Mouse (Mus musculus) gastrocnemius, postnatal 4 days (tissue): ENCODE measurements around the gene Txndc5. TPM values are rescaled to one million over a fixed set of nuclear protein-coding genes. Genes with fewer than 3 reads are reported as not detected.
A peak's percentile ranks its signal among the peaks of the same experiment; 100 is the strongest.

ENCODE experiments used
- DNase-seq, 2 experiments: peaks; one replicate each; pipeline ENCODE4 v3.0.0; 2021 to 2022; ENCODE audit warnings: low spot score in 2 of 2, mixed read lengths in 2 of 2
- long read RNA-seq, 2 experiments: library from polyadenylated mRNA; stranded (forward); transcript quantifications; one replicate each; pipeline ENCODE4 v2.0.0; 2021
- total RNA-seq, 2 experiments: library from RNA; stranded (reverse); gene quantifications; 2 replicates each; pipeline ENCODE4 v1.2.3; 2021

Gene Txndc5
- total RNA-seq, result 100 to 1,000 TPM; 118 to 121 TPM
- long read RNA-seq, experiment 1, transcript Txndc5-201 (10 exons, 2,843 nt), result major isoform, 344 of 370 reads
- long read RNA-seq, experiment 1, partial matches to known transcripts, result 13 of 370 reads
- long read RNA-seq, experiment 1, other reads (novel, unspliced or antisense), result 9 of 370 reads
- long read RNA-seq, experiment 2, transcript Txndc5-201 (10 exons, 2,843 nt), result major isoform, 391 of 415 reads
- long read RNA-seq, experiment 2, transcript Txndc5-202 (3 exons, 2,781 nt), result minor isoform, 5 of 415 reads
- long read RNA-seq, experiment 2, partial matches to known transcripts, result 2 of 415 reads
- long read RNA-seq, experiment 2, other reads (novel, unspliced or antisense), result 15 of 415 reads

DNA sequence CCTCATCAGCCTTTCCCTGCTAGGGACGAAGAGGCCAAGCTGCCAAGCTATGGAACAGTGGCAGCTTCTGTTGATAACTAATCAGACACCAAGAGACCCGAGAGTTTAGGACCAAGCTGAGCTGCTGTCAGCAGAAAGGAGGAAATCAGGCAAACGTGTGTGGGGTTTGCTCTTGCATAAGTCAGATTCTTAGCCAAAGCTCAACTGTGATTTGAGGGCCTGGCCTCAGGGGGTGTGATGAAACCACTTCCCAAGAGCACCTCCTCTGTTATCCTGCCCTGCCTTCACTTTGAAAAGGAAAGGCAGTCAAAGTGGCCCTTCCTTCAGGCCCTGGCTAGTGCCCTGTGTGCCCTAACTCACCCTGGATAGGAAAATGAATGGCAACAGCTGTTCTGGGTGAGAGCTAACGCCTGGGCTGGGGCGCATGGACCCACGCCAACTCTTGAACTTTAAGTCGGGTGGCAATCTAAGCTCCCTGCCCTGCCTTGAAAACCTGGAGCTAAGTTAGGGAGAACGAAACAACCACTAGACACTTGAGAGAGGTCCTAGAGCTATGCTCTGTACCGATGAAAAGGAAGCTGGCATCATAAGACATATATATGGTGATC is at the start of gene Txndc5:
Txndc5 (minus strand) TSS at position 138 of the 608 bp plus-strand sequence.
- DNase-seq, result no peak

DNA sequence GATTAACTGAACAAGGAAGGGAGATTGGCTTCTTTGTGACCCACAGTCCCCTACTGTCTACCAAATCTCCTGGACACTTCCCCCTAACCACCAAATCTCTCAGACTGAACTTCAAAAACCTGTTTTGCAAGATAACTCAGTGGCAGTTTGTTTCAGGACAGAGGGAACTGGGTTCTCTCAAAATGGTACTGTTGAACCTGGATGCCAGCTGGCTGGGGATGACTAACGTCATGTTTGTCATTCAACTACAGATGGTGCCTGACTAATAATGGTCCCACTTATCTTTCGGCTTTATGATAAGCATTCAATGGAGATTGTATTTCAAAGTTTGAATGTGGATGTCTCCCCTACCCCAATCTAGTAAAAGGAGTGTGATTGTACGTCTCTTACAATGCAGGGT is 46.0 kb upstream of the Txndc5 start:
- no peak for DNase-seq

DNA sequence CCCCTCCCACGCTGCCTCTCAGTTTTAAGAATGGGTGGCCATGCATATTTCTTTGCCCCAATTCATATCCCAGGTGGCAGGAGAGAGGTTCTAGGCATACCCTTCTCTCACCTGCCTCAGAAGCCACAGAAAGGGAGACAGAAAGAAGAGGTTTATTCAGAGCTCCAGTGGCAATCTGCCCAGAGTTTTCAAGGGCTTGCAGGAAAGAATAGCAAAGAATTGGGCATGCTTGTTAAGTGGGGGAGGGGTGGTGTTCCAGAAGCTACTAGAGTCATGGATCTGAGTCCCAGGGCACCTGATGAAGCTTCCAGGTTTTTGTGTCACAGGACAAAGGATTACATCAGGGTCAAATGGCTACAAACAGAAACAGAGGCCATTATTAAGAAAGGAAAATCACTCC is 44.7 kb upstream of the Txndc5 start:
- no peak for DNase-seq

DNA sequence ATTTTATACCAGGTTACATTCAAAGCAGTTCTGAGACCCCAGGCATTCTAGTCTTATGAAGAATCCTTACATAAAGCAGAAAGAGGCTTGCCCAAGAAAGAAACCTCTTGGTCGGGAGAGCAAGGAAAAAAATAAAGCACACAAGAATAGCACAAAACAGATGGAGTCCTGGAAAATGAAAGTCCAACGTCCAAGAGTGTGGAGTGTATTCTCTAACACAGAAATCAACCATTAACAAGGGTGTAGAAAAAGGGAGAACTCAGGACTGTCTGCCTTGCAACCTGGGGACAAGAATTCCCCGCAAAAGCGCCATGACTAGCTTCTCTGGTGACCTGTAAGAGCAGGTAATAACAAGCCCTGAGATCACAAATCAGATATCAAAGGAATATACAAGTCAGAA is 36.6 kb upstream of the Txndc5 start:
- no peak for DNase-seq

DNA sequence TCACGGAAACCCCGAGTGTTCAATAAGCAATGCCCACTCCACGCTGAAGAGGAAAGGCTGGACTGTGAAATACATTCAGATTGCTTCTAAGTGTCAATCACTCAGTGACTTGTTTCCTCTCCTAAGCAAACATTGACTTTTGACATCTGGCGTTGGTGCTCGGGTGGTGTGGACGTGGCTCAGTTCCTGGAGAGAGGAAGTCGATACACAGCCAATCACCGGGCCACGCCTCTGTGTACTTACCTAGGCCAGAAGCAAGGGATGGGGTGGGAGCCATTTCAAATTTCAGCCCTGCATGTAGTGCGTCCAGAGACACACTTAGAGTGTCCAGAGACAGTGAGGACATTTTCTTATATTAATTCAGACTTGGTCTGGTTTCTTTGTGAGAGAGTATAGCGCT is 26.0 kb upstream of the Txndc5 start:
- DNase-seq, result no peak

DNA sequence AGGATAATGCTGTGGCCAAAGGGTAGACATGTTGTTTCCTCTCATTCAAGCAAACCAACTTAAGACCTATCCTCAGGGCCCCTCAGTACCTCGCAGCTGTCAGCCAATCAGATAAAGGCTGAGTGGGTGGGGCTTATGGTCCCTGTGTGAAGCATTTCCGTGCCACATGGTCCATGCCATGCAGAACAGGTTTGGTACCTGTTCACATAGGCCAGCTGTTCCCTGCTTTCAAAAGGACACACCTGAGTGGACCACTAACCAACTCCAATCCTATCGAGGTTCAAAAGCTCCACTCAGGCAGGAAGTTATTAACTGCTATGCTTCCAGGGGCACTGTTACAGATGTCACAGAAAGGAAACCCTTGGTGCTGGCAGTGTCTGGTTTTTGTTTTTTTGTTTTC is 25.6 kb upstream of the Txndc5 start:
- DNase-seq, result no peak

DNA sequence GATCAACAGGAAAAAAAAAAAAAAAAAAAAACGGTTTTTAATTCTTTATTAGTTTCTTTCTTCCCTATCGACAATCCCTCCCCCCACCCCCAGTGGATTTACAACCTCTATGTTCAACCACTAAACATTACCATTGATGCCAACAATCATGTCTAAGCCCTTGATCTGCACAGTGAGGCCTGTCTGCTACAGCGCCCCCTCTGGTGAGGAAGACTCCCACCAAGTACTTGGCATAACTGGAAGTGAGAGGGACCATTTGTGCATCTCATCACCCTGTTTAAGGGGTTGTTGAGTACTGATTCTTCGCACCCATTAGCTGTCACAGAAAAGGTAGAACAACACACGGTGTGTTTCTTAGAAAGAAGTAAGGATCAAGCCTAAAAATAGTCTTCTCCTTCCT is 20.1 kb upstream of the Txndc5 start:
- no peak for DNase-seq

DNA sequence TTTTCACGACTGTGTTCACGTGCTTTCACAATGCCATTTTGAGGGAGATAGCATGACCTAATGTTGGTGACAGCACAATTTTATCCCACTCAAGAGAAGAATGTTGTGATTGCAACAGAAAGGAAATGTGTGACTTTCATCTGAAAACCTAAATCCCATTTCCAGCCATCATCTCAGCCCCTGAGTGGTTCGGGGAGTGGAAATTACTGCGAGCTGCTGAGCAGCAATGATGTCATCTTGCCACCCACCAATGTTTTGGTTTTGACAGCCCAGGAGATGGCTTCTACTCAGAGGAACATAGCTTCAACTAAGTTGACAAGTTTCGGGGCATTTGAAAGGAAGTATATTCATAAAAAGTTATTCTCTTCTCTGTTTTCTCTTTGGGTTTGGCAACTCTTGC is 19.1 kb upstream of the Txndc5 start:
- no peak for DNase-seq

DNA sequence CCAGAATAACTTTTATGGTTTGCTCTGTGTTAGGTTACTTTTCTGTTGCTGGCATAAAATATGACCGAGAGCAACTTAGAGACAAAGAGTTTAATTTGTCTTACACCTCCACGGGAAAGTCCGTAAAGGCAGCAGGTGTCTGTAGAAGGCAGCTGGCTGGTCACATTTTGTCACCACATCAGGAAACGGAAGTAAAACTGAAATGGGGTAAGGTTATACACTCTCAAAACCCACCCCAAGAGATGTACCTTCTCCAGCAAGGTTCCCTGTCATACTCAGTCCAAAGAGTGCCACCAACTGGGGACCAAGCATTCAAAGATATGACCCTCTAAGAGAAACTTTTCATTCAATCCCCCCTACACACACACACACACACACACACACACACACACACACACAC is 18.1 kb upstream of the Txndc5 start:
- DNase-seq, result no peak

DNA sequence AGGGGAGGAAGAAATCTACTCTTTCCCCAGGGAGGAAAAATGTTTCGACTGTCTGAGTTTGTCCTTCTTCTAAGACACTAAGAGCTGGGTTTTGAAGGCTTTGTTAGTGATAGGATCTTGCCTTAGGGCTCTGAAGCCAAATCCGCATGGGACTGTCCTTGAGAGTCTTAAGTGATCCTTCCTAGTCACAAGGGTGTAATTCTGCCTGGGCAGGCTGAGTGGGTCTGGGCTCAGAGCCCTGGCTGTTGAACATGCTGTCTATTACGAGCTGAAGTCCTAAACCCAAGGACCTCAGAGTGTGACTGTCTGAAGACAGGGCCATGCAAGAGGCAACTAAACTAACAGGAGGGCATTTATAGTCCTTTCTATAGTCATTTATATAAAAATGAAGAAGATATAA is 16.8 kb upstream of the Txndc5 start:
- no peak for DNase-seq

DNA sequence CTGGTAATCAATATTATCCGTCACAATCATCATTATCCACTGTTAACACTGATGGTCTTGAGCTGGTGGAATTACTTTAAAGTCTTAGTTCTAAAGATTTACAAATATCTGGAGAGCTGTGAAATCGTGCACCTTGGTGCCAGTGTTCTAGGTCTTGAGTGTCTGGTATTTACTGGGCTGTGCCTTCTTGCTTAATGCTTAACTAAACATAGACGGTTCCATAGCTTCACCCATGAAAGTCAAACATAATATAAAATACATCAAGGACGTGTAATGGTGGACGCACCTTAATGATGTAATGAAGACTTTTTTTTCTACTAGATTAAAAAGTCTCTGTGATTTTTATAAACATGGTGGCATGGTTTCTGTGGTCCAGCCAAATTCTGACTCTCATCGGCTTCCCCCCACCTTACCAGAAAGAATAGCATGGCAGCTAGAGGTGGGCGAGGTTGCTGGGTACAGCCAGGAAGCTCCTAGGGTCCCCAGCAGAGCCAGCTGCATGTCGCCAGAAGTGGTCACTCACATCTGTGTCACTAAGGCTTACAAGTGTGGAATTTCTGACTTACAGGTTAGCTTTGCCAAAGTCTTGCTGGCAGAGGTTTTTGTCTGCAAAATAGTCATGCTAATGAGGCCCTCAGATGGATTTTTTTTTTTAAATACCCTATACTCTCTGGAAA is 16.3 kb upstream of the Txndc5 start:
- DNase-seq, result no peak

DNA sequence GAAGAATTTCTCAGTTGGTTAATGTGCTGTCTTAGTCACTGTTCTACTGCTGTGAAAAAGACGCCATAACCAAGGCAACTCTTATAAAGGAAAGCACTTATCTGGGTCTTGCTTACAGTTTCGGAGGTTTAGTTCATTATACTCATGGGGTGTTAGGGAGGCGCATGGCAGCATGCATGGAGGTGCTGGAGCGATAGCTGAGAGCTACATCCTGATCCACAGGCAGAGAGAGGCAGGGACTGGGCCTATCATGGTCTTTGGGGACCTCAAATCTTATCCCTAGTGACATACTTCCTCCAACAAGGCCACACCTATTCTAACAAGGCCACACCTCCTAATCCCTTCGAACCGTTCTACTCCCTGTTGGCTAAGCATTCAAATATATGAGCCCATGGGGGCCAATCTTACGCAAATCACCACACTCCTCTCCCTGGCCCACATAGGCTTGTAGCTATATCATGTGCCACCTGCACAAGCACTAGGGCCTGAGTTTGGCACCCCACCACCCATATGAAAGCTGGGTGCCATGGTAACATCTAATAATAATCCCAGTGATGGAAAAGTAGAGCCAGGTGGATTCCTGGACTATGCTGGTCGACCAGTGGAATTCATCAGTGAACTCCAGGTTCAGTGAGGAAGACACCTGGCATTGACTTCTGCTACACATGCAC is 15.0 kb upstream of the Txndc5 start:
- DNase-seq, result no peak

DNA sequence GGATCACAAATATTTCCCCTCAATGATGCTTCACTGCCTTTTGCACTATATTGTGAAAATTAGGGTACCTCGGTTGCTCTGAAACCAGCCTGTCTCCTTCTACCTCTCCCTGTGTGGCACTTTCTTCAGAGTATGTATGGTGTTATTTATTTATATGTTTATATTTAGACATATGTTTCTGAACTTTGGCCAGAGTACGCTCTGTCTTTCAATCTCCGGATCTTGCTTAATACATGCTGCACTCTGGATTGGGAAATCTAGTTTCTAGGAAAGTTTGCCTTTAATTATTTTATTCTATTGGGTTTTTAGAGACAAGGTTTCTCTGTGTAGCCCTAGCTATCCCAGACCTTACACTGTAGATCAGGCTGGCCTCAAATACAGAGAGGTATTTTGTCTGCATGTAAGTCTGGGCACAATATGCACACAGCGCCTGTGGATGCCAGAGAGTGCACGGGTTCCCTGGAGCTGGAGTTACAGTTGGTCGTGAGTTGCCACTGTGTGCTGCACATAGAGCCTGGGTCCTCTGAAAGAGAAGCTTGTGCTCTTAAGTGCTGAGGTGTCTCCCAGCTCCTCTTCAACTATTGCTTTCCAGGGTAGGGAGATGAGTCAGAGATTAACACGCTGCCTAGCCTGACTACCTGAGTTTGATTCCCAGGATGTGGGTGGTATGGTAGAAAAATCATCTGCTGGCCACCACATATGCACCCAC is 10.7 kb upstream of the Txndc5 start:
- no peak for DNase-seq

DNA sequence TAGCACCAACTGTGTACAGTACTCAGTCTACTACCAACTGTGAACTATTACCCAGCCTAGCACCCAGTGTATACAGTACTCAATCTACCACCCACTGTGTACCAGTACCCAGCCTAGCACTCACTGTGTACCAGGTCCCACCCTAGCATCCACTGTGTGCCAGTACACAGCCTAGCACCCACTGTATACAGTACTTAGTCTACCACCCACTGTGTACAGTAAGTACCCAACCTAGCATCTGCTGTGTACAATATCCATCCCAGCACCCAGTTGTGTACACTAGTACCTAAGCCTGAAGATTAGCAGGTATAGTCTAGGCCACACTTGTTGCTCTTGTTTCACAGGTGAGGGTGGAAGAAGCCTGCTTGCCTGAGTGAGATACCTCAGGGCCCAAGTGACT is 8.9 kb upstream of the Txndc5 start:
- no peak for DNase-seq

DNA sequence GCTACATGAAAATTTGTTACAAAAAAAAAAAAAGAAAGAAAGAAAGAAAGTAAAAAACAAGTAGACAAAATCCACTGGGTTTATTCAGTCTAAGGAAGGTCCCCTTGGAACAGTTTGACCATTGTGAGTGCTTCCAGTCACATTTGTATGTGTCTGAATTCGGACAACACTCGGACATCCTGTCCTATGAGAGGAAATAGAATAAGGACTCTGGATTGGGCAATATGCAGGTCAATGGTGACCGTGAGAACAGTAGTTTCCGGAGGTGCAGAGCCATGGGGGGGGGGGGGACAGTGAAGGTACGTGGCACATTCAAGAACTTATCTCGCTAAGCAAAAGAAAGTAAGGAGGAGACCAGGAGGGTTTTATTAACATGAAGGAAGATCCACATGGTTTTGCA is 6.1 kb upstream of the Txndc5 start:
- no peak for DNase-seq

DNA sequence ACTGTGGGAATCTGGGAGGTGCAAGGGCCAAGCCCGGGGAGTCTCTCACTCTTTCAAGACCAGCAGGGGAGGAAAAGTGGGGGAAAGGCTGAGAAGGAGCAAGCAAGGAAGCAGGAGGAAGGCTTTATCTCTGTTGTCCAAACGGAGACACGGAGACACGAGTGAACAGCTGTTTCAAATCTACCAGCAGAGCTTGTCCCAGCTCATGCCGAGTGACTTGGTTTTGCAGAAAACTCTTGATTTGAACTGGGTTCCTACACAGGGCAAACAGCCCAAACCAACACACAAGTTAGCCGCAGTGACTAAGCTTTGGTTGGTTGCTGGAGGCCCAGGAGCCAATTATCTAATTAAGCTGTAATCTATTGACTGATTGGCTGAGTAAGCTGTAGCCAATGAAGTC is 5.4 kb upstream of the Txndc5 start:
- DNase-seq, result no peak

DNA sequence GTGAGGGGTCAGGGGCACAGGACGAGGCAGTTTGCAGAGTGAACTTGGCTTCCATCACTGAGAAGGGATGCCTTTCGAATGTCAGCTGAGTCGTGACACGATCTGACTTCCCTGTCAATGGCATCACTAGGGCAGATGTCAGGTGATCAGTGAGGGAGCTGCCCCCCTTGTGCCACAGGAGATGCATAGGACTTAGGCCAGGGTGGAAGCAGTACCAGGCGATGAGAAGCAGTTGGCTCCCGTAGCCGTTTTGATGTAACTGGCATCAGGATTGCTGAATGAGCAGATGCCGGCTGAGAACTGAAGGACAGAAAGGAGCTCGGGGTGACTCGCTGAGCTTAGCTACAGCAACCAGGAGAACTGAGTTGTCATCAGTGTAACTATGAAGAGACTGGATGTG is 4.8 kb upstream of the Txndc5 start:
- no peak for DNase-seq

DNA sequence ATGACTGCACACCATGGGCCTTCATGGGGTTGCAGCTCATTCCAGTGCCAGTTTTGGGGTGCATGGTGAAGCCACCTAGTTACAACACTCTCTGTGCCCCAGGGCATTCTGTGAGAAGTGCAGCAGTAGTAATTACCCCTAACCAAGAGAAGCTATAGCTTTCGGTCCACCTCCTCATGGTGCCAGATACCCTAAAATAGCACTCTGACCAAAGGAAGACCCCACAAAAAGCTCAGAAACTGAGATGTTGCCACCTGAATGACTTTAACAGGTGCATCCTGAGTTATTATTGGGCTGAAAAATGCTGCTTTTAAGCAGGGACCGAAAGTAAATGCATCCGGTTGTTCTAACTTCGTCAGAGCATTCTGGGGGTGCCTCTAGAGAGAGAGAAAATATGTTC is 2.9 kb upstream of the Txndc5 start:
- no peak for DNase-seq

DNA sequence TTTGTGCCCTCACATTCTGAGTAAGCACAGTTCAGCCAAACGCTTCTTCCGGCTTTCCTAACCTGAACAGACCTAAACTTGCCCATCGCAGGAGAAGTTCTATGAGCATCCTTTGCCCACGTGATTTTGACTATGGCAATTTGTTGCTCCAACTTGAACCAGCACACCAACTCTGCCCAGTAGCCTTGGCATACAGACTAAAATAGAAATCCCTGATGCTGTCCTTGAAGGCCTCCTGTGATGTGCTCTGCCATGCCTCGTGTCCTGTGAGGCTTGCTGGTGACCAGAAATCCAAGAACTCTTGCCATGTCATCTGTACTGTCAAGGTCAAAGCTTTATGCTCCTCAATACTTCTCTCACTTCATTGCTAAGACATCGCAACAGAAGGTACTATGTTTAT is 952 bp upstream of the Txndc5 start:
- DNase-seq, result no peak

DNA sequence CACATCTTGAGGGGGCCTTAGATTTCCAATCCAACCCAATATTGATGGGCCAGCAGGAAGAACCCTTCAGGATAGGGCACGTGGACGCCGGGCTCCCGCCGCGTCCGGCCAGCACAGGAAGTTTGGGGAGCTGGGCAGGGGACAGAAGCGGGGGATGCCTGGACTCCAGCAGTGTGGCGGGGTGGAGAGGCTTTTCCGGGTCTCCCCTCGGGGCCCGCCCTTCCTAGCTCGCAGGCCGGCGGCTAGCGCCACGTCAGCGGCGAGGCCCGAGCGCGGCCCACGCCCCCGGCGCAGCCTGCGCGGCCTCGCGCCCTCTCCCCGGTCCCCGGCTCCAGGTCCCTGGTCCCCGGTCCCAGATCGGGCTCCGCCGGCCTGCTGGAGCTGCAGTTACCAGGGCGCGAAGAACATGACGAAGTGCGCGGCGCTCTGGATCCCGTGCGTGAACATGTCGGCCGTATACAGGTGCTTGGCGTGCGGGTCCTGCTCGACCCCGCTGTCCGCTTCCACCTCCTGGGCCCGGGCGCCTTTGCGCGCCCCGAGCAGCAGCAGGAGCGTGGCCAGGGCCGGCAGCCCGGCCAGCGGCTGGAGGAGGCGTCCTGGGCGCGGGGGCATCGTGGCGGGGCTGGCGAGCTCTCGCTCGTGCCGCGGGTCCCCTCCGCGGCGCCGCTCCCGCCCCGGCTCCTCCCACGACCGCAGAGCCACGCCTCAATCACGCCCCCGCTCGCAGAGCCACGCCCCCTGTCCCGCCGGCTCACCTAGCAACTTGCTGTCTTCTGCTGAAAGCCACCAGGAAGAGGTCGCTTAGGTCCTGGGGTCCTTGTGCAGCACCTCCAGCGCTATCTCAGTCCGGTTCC is 600 bp downstream of the Txndc5 start:
- peak; percentile 77 to 86 for DNase-seq
